Mouse (Mus musculus) cortical plate, adult 2 months (tissue): ENCODE results near the gene Ttc9b. TPM values are rescaled to one million over a fixed set of nuclear protein-coding genes. Genes with fewer than 3 reads are reported as not detected.

Experiments
- H3K27ac ChIP-seq: fragments of 200-500 bp; 2 replicates; pipeline ENCODE4 v1.5.1; 2012; ENCODE audit warnings: low read length, control low read depth, inconsistent platforms; ENCODE audit not compliant: insufficient read depth
- H3K4me1 ChIP-seq: fragments of 200-500 bp; 2 replicates; pipeline ENCODE4 v1.6.1; 2011; ENCODE audit warnings: low read length; ENCODE audit not compliant: control insufficient read depth, insufficient read depth
- H3K4me3 ChIP-seq: fragments of 200-500 bp; 2 replicates; pipeline ENCODE4 v1.5.1; 2011; ENCODE audit warnings: mild to moderate bottlenecking, low read length, control low read depth; ENCODE audit not compliant: insufficient read depth
- CTCF ChIP-seq: fragments of 200-500 bp; IDR thresholded peaks from 2 replicates; pipeline ENCODE4 v1.5.1; 2011; ENCODE audit warnings: mild to moderate bottlenecking, control low read depth, low read length; ENCODE audit not compliant: insufficient read depth; ENCODE audit errors: extremely low read depth
- POLR2A ChIP-seq: fragments of 200-500 bp; IDR thresholded peaks from 2 replicates; pipeline ENCODE4 v1.6.1; 2011; ENCODE audit warnings: mild to moderate bottlenecking, low read length, control low read depth; ENCODE audit not compliant: insufficient read depth; ENCODE audit errors: extremely low read depth
- polyA plus RNA-seq: library from polyadenylated mRNA; depleted of rRNA; stranded (reverse); fragments of >200 nt; gene quantifications from 2 replicates; pipeline ENCODE4 v1.2.3, GENCODE M21; 2012; rRNA removed

Ttc9b gene
- 188 and 192 TPM in 2 replicates for polyA plus RNA-seq

DNA sequence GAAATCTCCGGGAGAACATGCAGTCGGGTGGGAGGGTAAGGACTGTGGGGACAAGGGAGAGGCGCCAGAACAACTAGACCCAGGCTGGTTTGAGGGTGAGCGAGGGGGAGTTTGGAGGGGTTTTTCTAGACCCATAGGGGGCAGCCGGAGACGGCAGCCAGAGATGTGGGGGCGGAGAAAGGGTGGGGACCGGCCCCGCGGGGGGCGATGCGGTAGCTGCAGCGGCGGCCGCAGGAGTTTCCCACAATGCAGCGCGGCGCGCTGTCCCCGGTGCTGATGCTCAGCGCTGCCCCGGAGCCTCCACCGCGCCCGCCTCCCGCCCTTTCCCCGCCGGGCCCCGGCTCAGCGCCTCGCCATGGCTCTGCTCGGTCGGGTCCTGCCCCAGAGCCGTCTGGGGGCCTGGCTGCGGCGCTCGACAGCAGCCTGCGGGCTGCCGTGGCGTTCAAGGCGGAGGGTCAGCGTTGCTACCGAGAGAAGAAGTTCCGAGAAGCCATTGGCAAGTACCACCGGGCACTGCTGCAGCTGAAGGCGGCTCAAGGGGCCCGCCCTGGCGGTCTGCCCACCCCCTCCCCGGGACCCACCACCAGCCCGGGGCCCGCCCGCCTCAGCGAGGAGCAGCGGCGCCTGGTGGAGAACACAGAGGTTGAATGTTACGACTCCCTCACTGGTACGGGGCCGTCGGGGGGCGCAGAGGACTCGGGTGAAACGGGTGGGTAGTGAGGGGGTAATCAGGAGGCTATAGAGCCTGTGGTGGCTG, at the start of gene Ttc9b:
Gene Ttc9b (plus strand): TSS at position 235 of the 757 bp plus-strand sequence.
- H3K27ac ChIP-seq: peak within 1 kb of the TSS; percentile 93
- H3K4me1 ChIP-seq: peaks cover 2% of the 10 kb centered on the region; the same call in 1 of the 2 replicates
- peak within 1 kb of the TSS; percentile 83 for H3K4me3 ChIP-seq
- TF ChIP-seq CTCF (no peak), POLR2A (peak; percentile 39)

DNA sequence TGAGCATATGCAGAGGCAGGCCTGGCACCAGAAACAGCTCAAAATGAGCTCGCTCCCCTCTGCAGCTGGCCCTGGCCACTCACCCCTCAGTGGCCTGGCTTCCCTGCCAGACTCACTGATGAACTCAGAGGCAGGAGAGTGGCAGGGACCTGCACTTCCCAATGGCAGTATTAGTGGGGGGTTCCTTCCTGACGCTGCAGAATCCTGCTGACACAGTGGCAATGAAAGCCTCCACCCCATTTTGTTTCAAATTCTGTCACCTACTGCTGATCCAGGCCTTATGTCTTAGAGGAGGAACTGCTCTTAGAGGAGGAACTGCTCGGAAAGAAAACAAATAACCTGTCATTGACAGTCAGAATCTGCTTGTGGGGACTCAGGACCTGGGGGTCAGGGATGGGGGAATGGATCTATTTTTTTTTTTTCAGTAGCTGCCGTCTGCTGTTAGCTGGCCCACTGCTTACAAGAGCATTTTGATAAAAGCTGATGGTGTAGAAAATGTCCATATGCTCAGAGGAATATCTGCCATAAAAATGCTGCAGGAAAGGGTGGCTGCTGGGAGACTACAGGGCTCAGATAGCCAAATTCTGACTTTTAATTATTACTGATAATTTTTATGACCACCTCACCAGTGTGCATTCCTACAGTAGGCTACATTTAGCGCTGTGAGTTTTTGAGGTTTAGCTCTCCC, 48.9 kb upstream of the Ttc9b start:
- Histone ChIP-seq H3K4me3 (no peak overlapping the region), H3K27ac (peak overlapping the region; percentile 89), H3K4me1 (peaks cover 45% of the 10 kb centered on the region)
- TF ChIP-seq POLR2A (no peak), CTCF (no peak)

DNA sequence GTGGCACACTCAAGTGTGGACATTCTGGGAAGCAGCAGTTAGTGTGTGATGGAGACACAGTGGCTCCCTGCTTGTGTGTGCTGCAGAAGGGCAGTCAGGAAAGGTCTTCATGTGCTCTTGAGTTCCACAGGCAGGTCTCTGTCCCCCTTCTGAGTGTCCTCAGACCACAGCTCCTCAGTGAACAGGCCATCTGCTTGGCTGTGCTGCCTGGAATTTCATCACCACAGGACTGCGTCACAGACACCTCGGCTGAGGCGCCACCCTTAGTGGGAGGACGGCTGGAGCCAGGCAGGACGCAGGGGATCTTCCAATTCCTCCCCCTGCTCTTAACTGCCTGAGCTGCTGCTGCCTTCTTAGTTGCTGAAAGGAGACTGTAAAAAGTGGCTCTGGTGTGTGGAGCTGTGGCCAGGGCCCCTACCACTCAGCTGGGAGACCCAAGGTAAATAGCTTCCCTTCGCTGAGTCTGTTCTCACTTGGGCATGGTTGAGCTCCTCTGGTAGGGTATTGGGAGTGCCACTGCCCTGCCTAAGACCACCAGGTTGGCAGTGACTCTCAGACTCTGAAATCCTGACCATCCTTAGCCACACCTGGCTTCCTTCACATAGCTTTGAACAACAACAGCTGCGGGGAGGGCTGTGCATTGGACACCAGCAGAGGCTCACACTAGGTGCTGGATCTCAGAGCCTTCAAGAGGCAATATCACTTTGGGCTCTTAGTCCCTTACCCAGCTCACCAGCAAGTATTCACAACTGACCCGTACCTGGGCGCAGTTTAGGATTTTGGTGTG, 48.0 kb upstream of the Ttc9b start:
- Histone ChIP-seq H3K4me1 (peaks cover 40% of the 10 kb centered on the region), H3K4me3 (no peak overlapping the region), H3K27ac (peak overlapping the region; percentile 89)
- peak; percentile 49; the same call in 1 of the 2 replicates for TF ChIP-seq POLR2A
- no peak for TF ChIP-seq CTCF

DNA sequence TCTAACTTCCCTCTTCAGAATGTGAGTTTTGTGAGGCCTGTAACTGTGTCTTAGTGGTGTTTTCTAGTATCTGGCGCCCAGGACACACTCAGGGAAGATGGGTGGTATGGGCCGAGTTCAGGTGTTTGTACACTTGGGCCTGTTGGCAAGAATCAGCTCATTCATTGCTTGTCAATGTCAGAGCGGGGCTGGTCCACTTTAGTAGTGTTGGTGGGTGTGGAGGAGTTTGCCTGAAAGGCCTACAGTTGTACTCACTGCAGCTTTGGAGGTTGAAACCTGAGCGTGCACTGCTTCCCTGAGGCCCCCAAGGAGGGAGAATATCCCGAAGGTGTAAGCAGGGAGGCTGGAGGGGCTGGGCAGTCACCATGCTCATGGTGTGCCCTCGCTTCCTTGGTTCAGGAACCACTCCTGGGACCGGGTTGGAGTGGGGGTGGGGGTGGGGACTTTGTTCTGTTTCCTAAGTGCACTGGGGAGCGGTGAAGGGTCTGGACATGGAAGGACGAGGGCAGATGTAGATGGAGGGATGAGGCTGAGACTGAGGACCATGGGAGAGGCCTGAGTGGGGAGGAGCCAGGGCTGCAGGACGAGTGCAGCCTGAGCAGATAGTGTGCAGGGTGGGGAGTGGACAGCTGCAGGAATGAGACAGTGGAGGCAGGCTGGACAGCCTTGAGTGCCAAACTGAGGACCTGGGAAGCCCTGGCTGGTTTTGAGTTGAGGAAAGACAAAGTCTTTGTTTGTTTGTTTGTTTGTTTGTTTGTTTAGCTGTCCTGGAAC, 47.0 kb upstream of the Ttc9b start:
- H3K4me3 ChIP-seq: no peak overlapping the region
- TF ChIP-seq POLR2A (no peak), CTCF (no peak)
- peaks cover 33% of the 10 kb centered on the region for H3K4me1 ChIP-seq
- H3K27ac ChIP-seq: peak overlapping the region; percentile 89

DNA sequence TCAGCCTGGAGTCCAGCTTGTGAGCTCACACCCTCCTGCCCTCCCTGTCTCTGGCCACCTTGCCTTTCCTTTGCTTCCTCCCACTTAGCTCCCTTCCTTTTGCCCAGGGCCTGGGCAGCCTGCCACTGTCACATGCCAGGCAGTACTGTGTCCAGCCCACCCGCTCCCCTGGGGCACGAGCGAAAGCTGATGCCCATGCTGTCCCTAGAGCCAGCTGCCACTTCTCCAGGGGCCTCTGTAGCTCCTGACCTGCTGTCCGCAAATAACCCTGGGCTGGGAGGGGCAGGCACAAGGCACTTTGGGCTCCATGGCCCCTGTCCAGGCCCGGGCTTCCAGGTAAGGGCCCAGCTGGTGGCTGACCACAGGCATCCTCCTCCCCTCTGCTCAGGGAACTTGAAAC, 46.1 kb upstream of the Ttc9b start:
- Histone ChIP-seq H3K4me1 (peaks cover 30% of the 10 kb centered on the region), H3K4me3 (no peak overlapping the region), H3K27ac (peak overlapping the region; percentile 89)
- TF ChIP-seq POLR2A (no peak), CTCF (no peak)

DNA sequence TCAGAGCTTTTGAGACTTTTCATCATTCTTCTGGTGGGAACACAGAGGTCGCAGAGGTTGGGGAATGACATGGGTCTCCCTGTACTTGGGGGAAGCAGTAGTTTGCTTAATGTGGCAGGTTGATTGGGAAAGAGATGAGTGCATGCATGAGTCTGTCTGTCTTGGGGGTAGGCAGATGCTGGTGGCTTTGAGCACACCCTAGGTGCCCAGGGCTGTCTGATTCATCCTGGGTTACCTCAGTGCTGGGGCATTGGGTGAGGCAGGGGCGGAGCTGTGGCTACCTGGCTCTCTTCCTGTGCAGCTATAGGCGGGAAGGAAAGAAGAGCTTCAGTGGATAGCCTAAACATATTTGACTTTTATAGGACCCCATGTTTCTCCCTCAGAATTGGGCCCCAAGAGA, 45.6 kb upstream of the Ttc9b start:
- Histone ChIP-seq H3K4me3 (no peak overlapping the region), H3K4me1 (peaks cover 33% of the 10 kb centered on the region), H3K27ac (peak overlapping the region; percentile 47; the same call in 1 of the 2 replicates)
- TF ChIP-seq CTCF: no peak
- no peak for TF ChIP-seq POLR2A

DNA sequence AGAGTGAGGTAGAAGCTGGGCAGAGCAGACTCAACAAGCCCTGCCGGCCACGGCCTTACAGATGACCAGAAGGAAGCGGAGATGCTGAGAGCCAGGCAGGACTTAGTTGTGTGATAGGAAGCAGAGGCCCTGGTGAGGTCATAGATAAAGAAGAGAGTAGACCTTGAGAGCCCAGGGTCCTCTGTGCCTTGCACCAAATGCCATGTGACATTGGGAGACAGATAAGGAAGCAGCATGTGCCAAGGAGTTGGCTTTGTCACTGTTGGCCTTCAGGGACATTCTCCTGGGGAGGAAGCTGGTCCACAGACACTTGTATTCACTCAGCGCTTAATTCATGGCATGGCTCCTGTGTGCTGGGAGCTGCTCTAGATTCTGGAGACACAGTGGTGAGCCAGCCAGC, 44.4 kb upstream of the Ttc9b start:
- Histone ChIP-seq H3K4me1 (peaks cover 33% of the 10 kb centered on the region), H3K4me3 (no peak overlapping the region), H3K27ac (no peak overlapping the region)
- no peak for TF ChIP-seq POLR2A
- no peak for TF ChIP-seq CTCF

DNA sequence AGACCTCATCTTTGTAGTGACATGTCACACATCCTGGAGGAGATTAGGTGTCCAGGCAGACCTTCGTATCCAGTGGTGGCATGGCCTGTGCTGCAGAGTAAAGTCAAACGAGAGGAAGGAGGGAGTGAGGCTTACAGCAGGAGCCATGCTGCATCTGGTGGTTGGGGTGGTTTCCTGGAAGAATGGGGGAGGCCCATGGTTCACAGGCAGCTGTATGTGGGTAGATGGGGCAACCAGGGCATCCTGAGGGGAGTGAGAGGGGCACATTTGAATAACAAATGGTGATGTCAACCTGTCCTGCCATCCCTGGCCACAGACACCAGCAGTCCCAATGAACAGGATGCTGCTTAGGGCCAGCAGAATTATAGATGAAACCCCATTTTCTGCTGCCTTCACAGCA, 44.0 kb upstream of the Ttc9b start:
- Histone ChIP-seq H3K4me3 (no peak overlapping the region), H3K27ac (no peak overlapping the region), H3K4me1 (peaks cover 31% of the 10 kb centered on the region)
- TF ChIP-seq CTCF (no peak), POLR2A (no peak)

DNA sequence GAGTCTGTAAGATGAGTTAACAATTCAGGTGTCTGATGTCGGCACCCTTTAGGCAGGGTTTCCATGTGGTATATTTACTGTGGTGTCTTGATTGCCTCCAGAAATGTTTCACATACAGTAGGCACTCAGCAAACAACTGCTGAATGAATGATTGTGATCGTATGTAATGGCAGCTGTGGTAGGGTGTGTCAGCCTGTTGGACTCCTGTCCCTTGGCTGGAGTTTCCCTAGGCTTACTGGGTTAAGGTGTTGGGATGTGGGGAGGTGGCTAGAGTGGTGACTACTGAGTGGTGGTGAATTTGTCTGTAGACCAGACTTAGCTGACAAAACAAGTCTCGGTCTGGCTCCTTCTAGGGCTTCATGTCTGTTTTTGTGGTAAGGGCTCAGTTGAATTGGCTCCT, 43.3 kb upstream of the Ttc9b start:
- H3K27ac ChIP-seq: peak overlapping the region; percentile 41; the same call in 1 of the 2 replicates
- TF ChIP-seq CTCF: no peak
- TF ChIP-seq POLR2A: no peak
- H3K4me1 ChIP-seq: peaks cover 24% of the 10 kb centered on the region
- no peak overlapping the region for H3K4me3 ChIP-seq
